Mouse (Mus musculus) ES-E14 (cell line): ENCODE results near the gene Lamp5.

Experiments used
- CHD2 ChIP-seq: IDR thresholded peaks from 2 replicates; pipeline ENCODE4 v1.6.1; 2014; ENCODE audit warnings: mild to moderate bottlenecking, low read depth, low read length, inconsistent platforms
- HCFC1 ChIP-seq: IDR thresholded peaks from 2 replicates; pipeline ENCODE4 v1.6.1; 2012; ENCODE audit warnings: low read length, inconsistent platforms, borderline replicate concordance; ENCODE audit not compliant: insufficient read depth
- MAFK ChIP-seq: IDR thresholded peaks from 2 replicates; pipeline ENCODE4 v1.6.1; 2014; ENCODE audit warnings: mild to moderate bottlenecking, low read depth, low read length, inconsistent platforms; ENCODE audit not compliant: insufficient read depth
- ZC3H11A ChIP-seq: IDR thresholded peaks from 2 replicates; pipeline ENCODE4 v1.6.1; 2012; ENCODE audit warnings: low read depth, mild to moderate bottlenecking, inconsistent platforms, low read length, borderline replicate concordance
- ZNF384 ChIP-seq: IDR thresholded peaks from 2 replicates; pipeline ENCODE4 v1.6.1; 2012; ENCODE audit warnings: low read depth, low read length, inconsistent platforms

DNA sequence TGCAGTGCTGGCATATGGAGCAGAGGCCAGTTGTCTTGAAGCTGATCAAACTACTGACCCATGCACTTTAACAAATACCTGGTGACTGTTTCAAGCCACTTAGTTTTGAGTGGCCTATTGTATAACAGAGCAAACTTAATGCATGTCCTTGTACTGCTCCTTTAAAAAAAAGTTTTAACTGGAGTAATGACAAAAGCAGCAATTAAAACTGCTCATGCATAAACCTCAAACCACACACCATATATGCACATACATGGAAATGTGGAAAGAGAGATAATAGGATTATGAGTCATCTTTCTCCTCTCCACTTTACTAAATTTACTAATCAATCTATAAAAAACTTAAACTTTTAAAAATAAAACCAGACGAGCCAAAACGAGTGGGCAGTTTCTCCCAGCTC is 43.9 kb downstream of the Lamp5 start:
- TF ChIP-seq ZNF384: no peak
- TF ChIP-seq CHD2: no peak
- no peak for TF ChIP-seq MAFK
- no peak for TF ChIP-seq ZC3H11A
- TF ChIP-seq HCFC1: no peak
